Mouse (Mus musculus): ENCODE results near the gene G3bp1.

Gene G3bp1

DNA sequence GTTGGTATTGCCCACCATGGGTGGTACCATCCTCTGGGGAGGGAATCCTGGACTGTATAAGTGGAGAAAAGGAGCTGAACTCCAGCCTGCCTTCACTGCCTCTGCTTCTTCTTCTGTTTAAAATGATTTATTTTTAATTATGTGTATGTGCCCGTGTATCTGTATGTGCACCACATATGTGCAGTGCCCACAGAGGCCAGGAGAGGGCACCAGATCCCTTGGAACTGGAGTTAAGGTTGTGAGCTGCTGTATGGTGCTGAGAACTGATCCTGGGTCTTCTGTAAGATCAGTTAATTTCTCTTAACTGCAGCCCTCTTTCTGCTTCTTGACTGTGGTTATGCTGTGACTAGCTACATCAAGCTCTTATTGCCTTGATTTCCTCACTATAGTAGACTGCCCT lies 76.2 kb downstream of the G3bp1 start:
- DNase-seq (ENCODE audit: low read depth, low spot score): no peak
